Mouse (Mus musculus) lung, adult 2 months (tissue): ENCODE measurements around the gene Slc25a17.

ENCODE experiments used
- CTCF ChIP-seq: fragments of 200-500 bp; IDR thresholded peaks from 2 replicates; pipeline ENCODE4 v1.5.1; 2011; ENCODE audit warnings: mild to moderate bottlenecking, low read length, control low read depth; ENCODE audit not compliant: insufficient read depth
- POLR2A ChIP-seq: fragments of 200-500 bp; IDR thresholded peaks from 2 replicates; pipeline ENCODE4 v1.6.1; 2011; ENCODE audit warnings: low read depth, mild to moderate bottlenecking, control low read depth, low read length, borderline replicate concordance; ENCODE audit errors: extremely low read depth

DNA sequence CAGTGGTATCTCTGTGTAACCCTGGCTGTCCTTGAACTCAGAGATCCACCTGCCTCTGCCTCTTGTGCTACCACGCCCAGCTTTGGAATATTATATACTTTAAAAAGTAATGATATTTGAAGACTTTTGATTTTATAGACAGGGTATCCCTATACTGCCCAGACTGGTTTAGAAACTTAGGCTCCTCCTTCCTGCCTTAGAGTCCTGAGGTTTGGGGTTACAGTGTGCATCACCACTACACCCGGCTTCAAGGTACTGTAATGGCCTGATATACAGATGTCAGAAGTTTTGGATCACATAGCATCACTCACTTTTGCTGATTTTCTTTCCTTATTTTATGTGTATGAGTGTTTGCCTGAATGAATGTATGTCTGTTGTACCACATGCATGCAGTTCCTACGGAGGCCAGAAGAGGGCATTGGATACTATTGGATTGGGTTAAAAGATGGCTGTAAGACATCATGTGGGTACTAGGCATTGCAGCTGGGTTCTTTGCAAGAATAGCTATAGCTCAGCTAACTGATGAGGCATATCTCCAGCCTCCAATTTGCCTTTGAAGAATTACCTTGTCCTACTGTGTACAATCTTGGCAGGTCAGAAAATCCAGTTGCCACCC is 5.4 kb downstream of the Slc25a17 start:
- TF ChIP-seq CTCF = no peak; the same call in 1 of the 2 replicates
- TF ChIP-seq POLR2A = no peak
